In genomic region chr13:34818211-34818610, GRCm38 (mm10) we compare ENCODE assay signal across 13 mouse cellular contexts.
"Had no signal": no experiment of that assay in that cellular context is flagged by ENCODE, and none has a peak within 500 bp of the region (broad histone marks: within the 10 kb centered on the region; RNA-seq: fewer than 3 reads in every experiment).

No protein-coding gene starts in this region.

- H3K36me3 ChIP-seq: liver, embryonic 12.5 days; midbrain, embryonic 13.5 days; midbrain, embryonic 15.5 days; neural tube, embryonic 12.5 days; stomach, embryonic 15.5 days had no signal

- H3K4me3 ChIP-seq: liver, embryonic 12.5 days; midbrain, embryonic 13.5 days; midbrain, embryonic 15.5 days; neural tube, embryonic 12.5 days; stomach, embryonic 15.5 days had no signal

- H3K9ac ChIP-seq: liver, embryonic 12.5 days; liver, embryonic 14.5 days; midbrain, embryonic 13.5 days; midbrain, embryonic 15.5 days; neural tube, embryonic 12.5 days; stomach, embryonic 15.5 days had no signal

- H3K4me2 ChIP-seq: liver, embryonic 12.5 days; midbrain, embryonic 11.5 days; midbrain, embryonic 13.5 days; midbrain, embryonic 15.5 days; neural tube, embryonic 12.5 days; stomach, embryonic 15.5 days had no signal

- H3K9me3 ChIP-seq: midbrain, embryonic 13.5 days; midbrain, embryonic 15.5 days; stomach, embryonic 15.5 days had no signal

- DNase-seq: liver; lung, adult 18-20 months; right cerebral cortex, postnatal 14 days; thymus, adult 18-20 months; thymus, postnatal 14 days; thymus, postnatal 36 days had no signal

- ATAC-seq: liver, embryonic 12.5 days; midbrain, embryonic 13.5 days; midbrain, embryonic 15.5 days had no signal

- H3K27me3 ChIP-seq: liver, embryonic 12.5 days; midbrain, embryonic 13.5 days; midbrain, embryonic 15.5 days; neural tube, embryonic 12.5 days; stomach, embryonic 15.5 days had no signal

- H3K27ac ChIP-seq: liver, embryonic 12.5 days; liver, embryonic 14.5 days; midbrain, embryonic 13.5 days; midbrain, embryonic 15.5 days; neural tube, embryonic 12.5 days; stomach, embryonic 15.5 days had no signal
